Mouse (Mus musculus): ENCODE measurements around the gene Acvr2a. TPM values are rescaled to one million over a fixed set of nuclear protein-coding genes. Genes with fewer than 3 reads are reported as not detected.

Acvr2a gene
- polyA plus RNA-seq (2015; fragmentation: Nextera tagmentation; extraction: Ambion mirVana), result 41.2 TPM in 2 replicates

- peaks cover 30% of the 10 kb centered on the region for H3K4me1 ChIP-seq (replicated peaks)
- H3K27me3 ChIP-seq, result no peaks in the 10 kb centered on the region
- no peaks in the 10 kb centered on the region for H3K9me3 ChIP-seq
- peak within 1 kb of the TSS; percentile 89 for H3K4me3 ChIP-seq (replicated peaks)
- peak within 1 kb of the TSS; percentile 77 for H3K4me2 ChIP-seq (replicated peaks)
- peak; percentile 96 for ATAC-seq
- under 1% methylated on average over 86 of the region's 105 CpGs for WGBS
- no peaks in the 10 kb centered on the region for H3K36me3 ChIP-seq
- H3K27ac ChIP-seq, result peak within 1 kb of the TSS; percentile 98
- peak within 1 kb of the TSS; percentile 92 for H3K9ac ChIP-seq (replicated peaks)
Measured at GRCm38 (mm10) chr2:48813371-48814222, at the start of gene Acvr2a. Gene Acvr2a (plus strand): TSS chr2:48814109.

DNA sequence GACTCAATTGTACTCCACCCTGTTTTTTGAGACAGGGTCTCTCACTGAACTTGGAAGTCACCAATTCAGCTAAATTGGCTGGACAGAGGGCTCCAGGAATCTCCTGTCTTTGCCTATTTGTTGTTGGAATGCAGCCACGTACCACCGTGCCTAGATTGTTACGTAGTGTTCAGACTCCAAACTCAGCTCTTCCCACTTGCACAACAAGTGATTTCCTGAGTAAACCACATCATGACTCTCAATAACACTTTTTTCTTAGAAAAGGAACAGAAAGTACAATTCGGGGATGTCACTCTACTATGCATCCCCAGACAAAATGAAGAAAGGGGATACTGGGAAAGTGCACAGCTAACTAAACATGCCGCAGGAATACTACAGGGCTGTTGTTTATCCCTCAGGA, 47.4 kb upstream of the Acvr2a start:
- 92% methylated on average over 5 of the region's 5 CpGs for WGBS
- ATAC-seq, result no peak
- Histone ChIP-seq H3K4me1 (replicated peaks) (no peaks in the 10 kb centered on the region), H3K4me2 (replicated peaks) (no peak overlapping the region), H3K36me3 (no peaks in the 10 kb centered on the region), H3K9ac (replicated peaks) (no peak overlapping the region), H3K27ac (no peak overlapping the region), H3K27me3 (no peaks in the 10 kb centered on the region), H3K4me3 (replicated peaks) (no peak overlapping the region), H3K9me3 (no peaks in the 10 kb centered on the region)

GRCm38 (mm10) chr2:48767778-48768177, 46.1 kb upstream of the Acvr2a start:
- H3K27me3 ChIP-seq, result no peaks in the 10 kb centered on the region
- H3K4me1 ChIP-seq (replicated peaks), result no peaks in the 10 kb centered on the region
- H3K4me3 ChIP-seq (replicated peaks), result no peak overlapping the region
- no peaks in the 10 kb centered on the region for H3K9me3 ChIP-seq
- H3K27ac ChIP-seq, result no peak overlapping the region
- no peak overlapping the region for H3K4me2 ChIP-seq (replicated peaks)
- no peak for ATAC-seq
- 95% methylated on average over 2 of the region's 2 CpGs for WGBS
- H3K9ac ChIP-seq (replicated peaks), result no peak overlapping the region
- no peaks in the 10 kb centered on the region for H3K36me3 ChIP-seq

DNA sequence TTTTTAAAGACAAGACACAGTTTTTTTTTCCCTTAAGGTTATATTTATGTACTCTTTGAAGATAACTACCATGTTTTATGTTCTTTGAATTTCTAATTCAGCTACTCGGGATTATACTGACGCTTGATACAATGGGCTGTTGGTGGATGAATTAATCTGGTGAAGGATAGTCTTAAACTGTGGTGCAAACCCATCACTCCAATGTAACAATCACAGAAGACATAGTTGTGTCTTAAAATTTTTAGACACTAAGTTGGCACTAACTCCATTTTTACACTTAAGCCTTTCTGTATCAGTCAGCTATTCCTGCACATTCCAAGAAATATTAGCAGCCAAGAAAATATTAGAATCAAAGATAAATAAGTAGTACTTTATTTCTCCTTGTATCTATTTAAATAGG, 45.7 kb upstream of the Acvr2a start:
- H3K36me3 ChIP-seq, result no peaks in the 10 kb centered on the region
- no peak overlapping the region for H3K4me2 ChIP-seq (replicated peaks)
- no peaks in the 10 kb centered on the region for H3K4me1 ChIP-seq (replicated peaks)
- 77% methylated on average over 2 of the region's 2 CpGs for WGBS
- no peak overlapping the region for H3K9ac ChIP-seq (replicated peaks)
- no peak overlapping the region for H3K4me3 ChIP-seq (replicated peaks)
- H3K9me3 ChIP-seq, result no peaks in the 10 kb centered on the region
- no peaks in the 10 kb centered on the region for H3K27me3 ChIP-seq
- no peak overlapping the region for H3K27ac ChIP-seq
- no peak for ATAC-seq

GRCm38 (mm10) chr2:48770100-48770499, 43.8 kb upstream of the Acvr2a start:
- no peak for ATAC-seq

DNA sequence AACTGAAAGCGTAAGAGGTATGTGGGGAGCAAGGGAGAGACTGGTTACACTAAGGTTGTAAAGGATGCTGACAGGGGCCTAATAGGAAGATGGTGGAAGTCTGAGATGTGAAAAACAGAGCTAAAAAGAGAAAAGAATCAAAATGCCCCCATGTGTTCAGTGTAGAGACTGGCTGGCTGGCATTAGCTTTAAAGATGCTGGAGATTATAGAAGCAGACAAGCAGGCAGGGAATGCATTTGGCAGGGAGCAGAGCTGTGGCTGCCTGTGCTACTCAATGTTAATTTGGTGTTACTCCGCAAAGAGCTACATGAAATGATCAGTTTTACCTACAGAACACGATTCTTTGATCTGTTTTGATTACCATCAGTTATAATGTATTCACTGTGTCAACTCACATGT, 43.3 kb upstream of the Acvr2a start:
- no peak for ATAC-seq
- 86% methylated on average over 3 of the region's 3 CpGs for WGBS

More at GRCm38 (mm10) chr2:48770100-48770499, 43.8 kb upstream of the Acvr2a start:
- H3K36me3 ChIP-seq, result no peaks in the 10 kb centered on the region
- H3K27ac ChIP-seq, result no peak overlapping the region
- H3K27me3 ChIP-seq, result no peaks in the 10 kb centered on the region
- 87% methylated on average over 7 of the region's 7 CpGs for WGBS
- H3K4me3 ChIP-seq (replicated peaks), result no peak overlapping the region
- no peaks in the 10 kb centered on the region for H3K9me3 ChIP-seq
- no peak overlapping the region for H3K4me2 ChIP-seq (replicated peaks)
- no peaks in the 10 kb centered on the region for H3K4me1 ChIP-seq (replicated peaks)
- H3K9ac ChIP-seq (replicated peaks), result no peak overlapping the region

DNA sequence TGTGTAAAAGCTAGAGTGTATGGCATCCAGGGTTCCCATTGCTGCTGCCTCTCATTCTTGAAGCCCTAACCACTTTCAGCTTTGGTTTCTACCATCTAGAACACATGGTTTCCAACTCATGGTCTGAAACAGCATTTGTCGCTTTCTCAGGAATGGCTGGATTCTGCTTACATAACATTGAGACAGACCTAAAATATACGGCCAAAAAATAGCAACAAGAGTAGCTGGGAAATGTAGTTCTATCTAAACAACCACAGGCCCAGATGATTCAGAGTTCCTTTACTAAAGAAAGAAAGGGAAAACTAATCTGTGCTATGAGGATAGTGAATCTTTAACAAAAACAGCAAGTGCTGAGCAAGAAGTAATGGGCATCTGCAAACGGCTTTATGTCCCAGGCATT, 38.6 kb upstream of the Acvr2a start:
- Histone ChIP-seq H3K9ac (replicated peaks) (no peak overlapping the region), H3K27me3 (no peaks in the 10 kb centered on the region), H3K4me2 (replicated peaks) (no peak overlapping the region), H3K9me3 (no peaks in the 10 kb centered on the region), H3K4me1 (replicated peaks) (no peaks in the 10 kb centered on the region), H3K4me3 (replicated peaks) (no peak overlapping the region), H3K36me3 (no peaks in the 10 kb centered on the region), H3K27ac (no peak overlapping the region)
- ATAC-seq, result no peak
- 96% methylated on average over 3 of the region's 3 CpGs for WGBS

More for the DNA sequence above, 43.3 kb upstream of the Acvr2a start:
- Histone ChIP-seq H3K27me3 (no peaks in the 10 kb centered on the region), H3K4me3 (replicated peaks) (no peak overlapping the region), H3K4me2 (replicated peaks) (no peak overlapping the region), H3K9me3 (no peaks in the 10 kb centered on the region), H3K9ac (replicated peaks) (no peak overlapping the region), H3K27ac (no peak overlapping the region), H3K36me3 (no peaks in the 10 kb centered on the region), H3K4me1 (replicated peaks) (no peaks in the 10 kb centered on the region)

DNA sequence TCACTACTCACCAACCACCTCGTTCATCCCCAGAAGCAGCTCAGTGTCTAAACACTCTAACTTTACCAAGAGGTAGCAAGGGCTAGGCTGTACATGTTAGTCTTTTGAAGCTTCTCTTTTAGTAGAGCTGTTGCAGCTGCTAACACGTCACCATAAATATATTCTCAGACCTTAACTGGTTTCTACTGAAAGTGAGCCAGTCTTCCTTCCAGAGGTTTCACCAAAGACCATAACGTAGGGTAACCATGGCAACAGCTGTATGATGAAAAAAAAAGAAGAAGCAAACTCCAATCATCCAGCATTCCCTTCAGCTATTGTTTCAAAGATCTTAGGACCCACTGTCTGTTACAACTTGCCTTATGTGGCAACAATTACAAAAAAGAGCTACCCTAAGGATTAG, 25.0 kb upstream of the Acvr2a start:
- Histone ChIP-seq H3K27me3 (no peaks in the 10 kb centered on the region), H3K4me2 (replicated peaks) (no peak overlapping the region), H3K36me3 (no peaks in the 10 kb centered on the region), H3K4me1 (replicated peaks) (no peaks in the 10 kb centered on the region), H3K9ac (replicated peaks) (no peak overlapping the region), H3K4me3 (replicated peaks) (no peak overlapping the region), H3K9me3 (peaks cover 7% of the 10 kb centered on the region; the same call in 1 of the 2 replicates), H3K27ac (no peak overlapping the region)
- ATAC-seq, result no peak
- 62% methylated on average over 3 of the region's 3 CpGs for WGBS

DNA sequence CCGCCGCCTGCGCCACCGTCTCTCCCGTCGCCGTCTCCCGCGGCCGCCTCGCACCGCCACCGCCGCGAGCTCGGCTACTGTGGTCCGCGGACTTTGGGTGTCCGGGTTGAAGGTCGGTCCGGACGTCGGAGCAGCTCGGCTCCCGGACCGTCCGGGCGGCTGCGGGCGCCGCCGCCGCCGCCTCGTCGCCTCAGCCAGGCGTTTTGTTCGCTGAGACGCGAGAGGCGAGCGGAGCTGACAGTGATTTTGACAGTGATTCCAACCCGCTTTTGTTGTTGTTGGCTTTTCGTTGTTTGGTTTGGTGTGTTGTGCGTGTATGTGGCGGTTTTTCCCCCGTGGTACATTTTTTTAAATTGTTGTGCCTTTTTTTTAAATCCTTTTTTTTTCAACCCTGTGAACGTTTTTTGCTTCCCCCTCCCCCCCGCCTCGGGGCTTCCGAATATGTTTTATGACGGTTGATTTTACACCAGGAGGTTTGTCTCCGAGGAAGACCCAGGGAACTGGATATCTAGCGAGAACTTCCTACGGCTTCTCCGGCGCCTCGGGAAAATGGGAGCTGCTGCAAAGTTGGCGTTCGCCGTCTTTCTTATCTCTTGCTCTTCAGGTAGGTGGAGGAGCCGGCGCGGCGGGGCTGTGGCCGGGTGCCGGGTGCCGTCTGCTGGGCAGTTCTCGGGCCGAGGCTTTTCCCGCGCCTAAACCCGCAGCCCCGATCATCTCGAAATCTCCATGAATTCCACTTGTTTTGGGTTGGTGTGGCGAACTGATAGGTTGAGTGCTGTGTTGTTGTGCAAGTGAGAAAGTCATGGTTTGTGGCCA, 522 bp downstream of the Acvr2a start:
- H3K4me1 ChIP-seq (replicated peaks), result peaks cover 30% of the 10 kb centered on the region
- no peaks in the 10 kb centered on the region for H3K27me3 ChIP-seq
- H3K4me3 ChIP-seq (replicated peaks), result peak overlapping the region; percentile 89
- peak overlapping the region; percentile 98 for H3K27ac ChIP-seq
- no peaks in the 10 kb centered on the region for H3K36me3 ChIP-seq
- ATAC-seq, result no peak; the same call in 1 of the 2 replicates
- H3K9ac ChIP-seq (replicated peaks), result peak overlapping the region; percentile 92
- under 1% methylated on average over 74 of the region's 76 CpGs for WGBS
- H3K4me2 ChIP-seq (replicated peaks), result peak overlapping the region; percentile 77
- H3K9me3 ChIP-seq, result no peaks in the 10 kb centered on the region

GRCm38 (mm10) chr2:48815039-48815590, 1.2 kb downstream of the Acvr2a start:
- H3K4me2 ChIP-seq (replicated peaks), result peak overlapping the region; percentile 77
- 2% methylated on average over 15 of the region's 15 CpGs for WGBS
- no peaks in the 10 kb centered on the region for H3K9me3 ChIP-seq
- H3K27me3 ChIP-seq, result no peaks in the 10 kb centered on the region
- peak overlapping the region; percentile 89 for H3K4me3 ChIP-seq (replicated peaks)
- H3K27ac ChIP-seq, result peak overlapping the region; percentile 98
- no peaks in the 10 kb centered on the region for H3K36me3 ChIP-seq
- H3K4me1 ChIP-seq (replicated peaks), result peaks cover 30% of the 10 kb centered on the region
- no peak for ATAC-seq
- peak overlapping the region; percentile 92 for H3K9ac ChIP-seq (replicated peaks)

DNA sequence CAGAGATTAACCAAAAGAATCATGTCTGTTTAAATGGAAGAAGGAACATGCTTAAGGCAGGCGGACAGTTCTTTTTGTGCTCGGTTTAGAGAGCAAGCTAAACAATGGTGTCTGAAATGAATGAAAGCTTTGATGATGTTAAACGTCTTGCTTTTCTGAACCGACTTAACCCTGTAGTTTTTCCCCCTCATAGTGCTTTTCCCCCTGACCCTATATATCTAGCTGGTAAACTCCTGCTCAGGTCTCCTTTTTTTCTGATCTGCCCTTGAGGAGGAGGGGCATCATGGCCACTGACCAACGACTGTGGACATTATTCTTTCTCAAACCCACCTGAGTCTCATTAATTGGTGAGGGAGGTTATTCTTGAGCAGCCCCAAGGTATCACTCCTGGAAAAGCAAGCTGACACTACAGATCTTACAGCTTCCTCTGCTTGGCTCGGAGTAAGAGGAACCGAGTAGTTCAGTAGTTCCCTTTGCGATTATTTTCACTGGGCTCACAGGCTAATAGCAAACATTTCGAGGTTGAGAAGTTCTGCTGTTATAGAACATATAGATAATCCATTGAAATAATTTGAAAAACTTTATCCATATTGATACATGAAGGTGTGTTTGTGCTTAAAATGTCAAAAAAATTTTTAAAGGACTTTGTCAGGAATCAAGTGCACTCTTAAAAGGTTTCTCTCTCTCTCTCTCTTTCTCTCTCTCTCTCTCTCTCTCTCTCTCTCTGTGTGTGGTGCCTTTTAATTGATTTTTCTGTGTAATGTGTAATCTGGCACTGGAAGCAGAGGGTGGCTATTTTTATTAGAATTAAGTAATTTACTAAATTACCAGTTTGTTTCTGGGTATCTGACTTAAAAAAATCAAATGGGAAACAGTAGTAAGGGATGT, 2.5 kb downstream of the Acvr2a start:
- ATAC-seq, result no peak
- no peaks in the 10 kb centered on the region for H3K9me3 ChIP-seq
- H3K36me3 ChIP-seq, result no peaks in the 10 kb centered on the region
- H3K4me3 ChIP-seq (replicated peaks), result peak overlapping the region; percentile 89
- H3K27me3 ChIP-seq, result no peaks in the 10 kb centered on the region
- WGBS, result 20% methylated on average over 9 of the region's 9 CpGs
- H3K4me2 ChIP-seq (replicated peaks), result peak overlapping the region; percentile 77
- peaks cover 30% of the 10 kb centered on the region for H3K4me1 ChIP-seq (replicated peaks)
- peak overlapping the region; percentile 63 for H3K27ac ChIP-seq
- peak overlapping the region; percentile 92 for H3K9ac ChIP-seq (replicated peaks)

All from midbrain, embryonic 13.5 days (tissue).